Mouse (Mus musculus) c-Kit-positive CD71-negative TER-119-negative erythroid progenitor cells, embryonic 14.5 days (primary cell): ENCODE measurements at regions not wholly inside any gene's neighbourhood (a gene's known extent, or its start where the extent isn't known, plus 50 kb on each side); places are given as distances from the start of the nearest gene placed in this dataset.

ENCODE experiments used
- DNase-seq: peaks from one replicate; pipeline ENCODE4 v3.0.0-alpha.2; 2013; ENCODE audit warnings: low read depth

- no peak for DNase-seq
These were observed 87.5 kb upstream of the Fam3c start for GRCm38 (mm10) chr6:22443573-22443972.

GRCm38 (mm10) chr6:22443170-22443569, 87.1 kb upstream of the Fam3c start:
- no peak for DNase-seq

- no peak for DNase-seq
These were observed 86.5 kb upstream of the Fam3c start for GRCm38 (mm10) chr6:22442591-22442990.

- DNase-seq, result no peak
These were observed 83.8 kb upstream of the Fam3c start for GRCm38 (mm10) chr6:22439871-22440270.

GRCm38 (mm10) chr6:22429026-22429425, 73.0 kb upstream of the Fam3c start:
- no peak for DNase-seq

GRCm38 (mm10) chr6:22424161-22424807, 68.2 kb upstream of the Fam3c start:
- DNase-seq, result no peak

- peak; percentile 13 for DNase-seq
These were observed 67.3 kb upstream of the Fam3c start for GRCm38 (mm10) chr6:22423070-22423980.

GRCm38 (mm10) chr6:22421551-22421950, 65.5 kb upstream of the Fam3c start:
- DNase-seq, result no peak

- DNase-seq, result no peak
These were observed 62.2 kb upstream of the Fam3c start for GRCm38 (mm10) chr6:22418279-22418678.

GRCm38 (mm10) chr6:22417189-22417588, 61.1 kb upstream of the Fam3c start:
- DNase-seq, result no peak

GRCm38 (mm10) chr6:22411796-22412195, 55.8 kb upstream of the Fam3c start:
- DNase-seq, result no peak

GRCm38 (mm10) chr6:22408808-22409589, 53.0 kb upstream of the Fam3c start:
- no peak for DNase-seq
